Comparison of ENCODE assay signal across 30 mouse cellular contexts in the genomic region with DNA sequence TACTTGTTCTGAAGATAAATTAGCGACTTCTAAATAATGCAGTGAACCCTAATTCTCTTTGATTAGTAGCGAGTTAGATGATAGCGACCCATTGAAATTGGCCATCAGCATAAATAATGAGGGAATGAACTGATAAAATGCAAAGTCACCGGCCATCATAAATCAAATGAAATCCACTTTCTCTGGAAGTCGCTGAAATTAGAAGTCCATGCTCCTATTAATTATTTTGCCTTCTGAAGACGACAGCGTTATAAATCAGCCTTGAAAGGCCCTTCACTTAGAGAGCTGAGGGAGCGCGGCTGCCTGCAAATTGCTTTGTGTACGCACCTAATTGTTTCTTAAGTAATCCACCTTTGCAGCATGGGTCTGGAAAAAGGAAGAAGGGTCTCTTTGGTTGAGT.
A peak's percentile ranks its signal among the peaks of the same experiment; 100 is the strongest.
DNase-seq lines count a peak whose midpoint lies in the region; ATAC-seq lines count a peak whose summit lies in the region.
"Had no signal": no experiment of that assay in that cellular context is flagged by ENCODE, and none has a peak within 500 bp of the region (broad histone marks: within the 10 kb centered on the region; RNA-seq: fewer than 3 reads in every experiment).

No protein-coding gene starts in this region.

- no peak for ATAC-seq in hindbrain, embryonic 14.5 days (ENCODE audit: low FRiP score)
- no peak for ATAC-seq in hindbrain, embryonic 13.5 days (ENCODE audit: low FRiP score)
- no peak for ATAC-seq in erythroid progenitor cell, adult 5-6 weeks (replicated peaks; ENCODE audit: low FRiP score, poor library complexity, severe bottlenecking)
- ATAC-seq: forebrain, embryonic 15.5 days; intestine, embryonic 15.5 days; lung, postnatal 0 days had no signal

- DNase-seq in hindbrain, embryonic 14.5 days (ENCODE audit: low spot score), result peak; percentile 37
- peak; percentile 2 for DNase-seq in kidney, postnatal 14 days
- DNase-seq in kidney, adult 18-20 months, result no peak
- DNase-seq in embryo, embryonic 10 days (ENCODE audit: low spot score), result peak; percentile 40
- DNase-seq in embryo, embryonic 9.5 days (ENCODE audit: extremely low spot score), result peak; percentile 7
- DNase-seq in left cerebral cortex, postnatal 36 days (ENCODE audit: low spot score in 2 of 2), result no peak
- DNase-seq: adrenal gland, postnatal 14 days; cerebellum, adult 11-12 months; cerebellum, adult 9-11 months; heart, postnatal 10 days; layer of hippocampus, postnatal 36 days; liver, embryonic 13.5 days; lung, adult 18-20 months; lung, postnatal 4 days; midbrain, embryonic 14.5 days; right cerebral cortex, adult 18-20 months; spleen, adult 18-20 months; thymus, postnatal 14 days had no signal

- 59% methylated on average over 10 of the region's 10 CpGs for WGBS in hindbrain, embryonic 14.5 days
- WGBS in hindbrain, embryonic 13.5 days, result 49% methylated on average over 10 of the region's 10 CpGs

- H3K4me1 ChIP-seq in hindbrain, embryonic 14.5 days (replicated peaks; ENCODE audit: control insufficient read depth, insufficient read depth, low read length), result no peaks in the 10 kb centered on the region
- no peaks in the 10 kb centered on the region for H3K4me1 ChIP-seq in hindbrain, embryonic 13.5 days (replicated peaks)
- H3K4me1 ChIP-seq: embryonic facial prominence, embryonic 12.5 days; forebrain, embryonic 10.5 days; forebrain, embryonic 15.5 days; heart, embryonic 13.5 days; hindbrain, embryonic 15.5 days; intestine, embryonic 15.5 days; limb, embryonic 15.5 days; liver, embryonic 13.5 days; megakaryocyte, embryonic 14.5 days had no signal

- intact Hi-C loops in left cerebral cortex, postnatal 36 days (cut with DNase I), result no loop called here

- H3K4me2 ChIP-seq in hindbrain, embryonic 14.5 days (replicated peaks), result no peak overlapping the region
- H3K4me2 ChIP-seq in hindbrain, embryonic 13.5 days, result no peak overlapping the region
- H3K4me2 ChIP-seq: embryonic facial prominence, embryonic 12.5 days; forebrain, embryonic 15.5 days; heart, embryonic 13.5 days; hindbrain, embryonic 15.5 days; intestine, embryonic 15.5 days; limb, embryonic 15.5 days; liver, embryonic 13.5 days had no signal

- H3K27me3 ChIP-seq in hindbrain, embryonic 14.5 days (ENCODE audit: control insufficient read depth, insufficient read depth, low read length), result no peaks in the 10 kb centered on the region
- H3K27me3 ChIP-seq in hindbrain, embryonic 13.5 days, result no peaks in the 10 kb centered on the region
- H3K27me3 ChIP-seq: embryonic facial prominence, embryonic 12.5 days; forebrain, embryonic 15.5 days; heart, embryonic 13.5 days; hindbrain, embryonic 15.5 days; intestine, embryonic 15.5 days; limb, embryonic 15.5 days; liver, embryonic 13.5 days; megakaryocyte, embryonic 14.5 days had no signal

- H3K36me3 ChIP-seq in hindbrain, embryonic 14.5 days (replicated peaks; ENCODE audit: control insufficient read depth, insufficient read depth), result no peaks in the 10 kb centered on the region
- no peaks in the 10 kb centered on the region for H3K36me3 ChIP-seq in hindbrain, embryonic 13.5 days
- H3K36me3 ChIP-seq: embryonic facial prominence, embryonic 12.5 days; forebrain, embryonic 10.5 days; forebrain, embryonic 15.5 days; heart, embryonic 13.5 days; hindbrain, embryonic 15.5 days; intestine, embryonic 15.5 days; limb, embryonic 10.5 days; limb, embryonic 15.5 days; liver, embryonic 13.5 days had no signal

- H3K9ac ChIP-seq in hindbrain, embryonic 14.5 days, result no peak overlapping the region
- no peak overlapping the region for H3K9ac ChIP-seq in hindbrain, embryonic 13.5 days
- H3K9ac ChIP-seq: embryonic facial prominence, embryonic 12.5 days; forebrain, embryonic 15.5 days; heart, embryonic 13.5 days; hindbrain, embryonic 15.5 days; intestine, embryonic 15.5 days; limb, embryonic 15.5 days; liver, embryonic 13.5 days had no signal

- H3K4me3 ChIP-seq in hindbrain, embryonic 14.5 days (replicated peaks; ENCODE audit: low read length), result no peak overlapping the region
- H3K4me3 ChIP-seq in hindbrain, embryonic 13.5 days, result no peak overlapping the region
- H3K4me3 ChIP-seq: embryonic facial prominence, embryonic 12.5 days; forebrain, embryonic 10.5 days; forebrain, embryonic 15.5 days; heart, embryonic 13.5 days; hindbrain, embryonic 15.5 days; intestine, embryonic 15.5 days; limb, embryonic 10.5 days; limb, embryonic 15.5 days; liver, embryonic 13.5 days; megakaryocyte, embryonic 14.5 days had no signal

- H3K27ac ChIP-seq in hindbrain, embryonic 14.5 days, result 0 out of 2 replicates have a peak overlapping the region, but pooled peaks have one; percentile 12
- no peak overlapping the region for H3K27ac ChIP-seq in hindbrain, embryonic 13.5 days
- H3K27ac ChIP-seq: embryonic facial prominence, embryonic 12.5 days; forebrain, embryonic 10.5 days; forebrain, embryonic 15.5 days; heart, embryonic 13.5 days; hindbrain, embryonic 15.5 days; intestine, embryonic 15.5 days; limb, embryonic 10.5 days; limb, embryonic 15.5 days; liver, embryonic 13.5 days had no signal

- no peaks in the 10 kb centered on the region for H3K9me3 ChIP-seq in hindbrain, embryonic 14.5 days (ENCODE audit: control insufficient read depth, low read length)
- no peaks in the 10 kb centered on the region for H3K9me3 ChIP-seq in hindbrain, embryonic 13.5 days
- H3K9me3 ChIP-seq: embryonic facial prominence, embryonic 12.5 days; forebrain, embryonic 10.5 days; forebrain, embryonic 15.5 days; heart, embryonic 13.5 days; hindbrain, embryonic 15.5 days; intestine, embryonic 15.5 days; limb, embryonic 10.5 days; limb, embryonic 15.5 days; liver, embryonic 13.5 days had no signal

Comparison
In these comparisons a context has a peak if more than half of its experiments do, and no peak if none do; other contexts are left out.
1. DNase-seq: peak in hindbrain, embryonic 14.5 days (single experiment), kidney, postnatal 14 days (single experiment), embryo, embryonic 10 days (single experiment) and embryo, embryonic 9.5 days (single experiment); none in kidney, adult 18-20 months (single experiment) and left cerebral cortex, postnatal 36 days (0 of 2).